Mouse (Mus musculus) embryonic facial prominence, embryonic 15.5 days (tissue): Measurements from ENCODE around the gene Fxyd4. TPM values are rescaled to one million over a fixed set of nuclear protein-coding genes. Genes with fewer than 3 reads are reported as not detected.

Experiments
- ATAC-seq: fragments of 200-750 bp; cut with Nextera tagmentation; 2 replicates; pipeline ENCODE4 v1.8.0; 2017; ENCODE audit warnings: low read depth, moderate TSS enrichment; ENCODE audit not compliant: insufficient number of reproducible peaks, low FRiP score, low TSS enrichment
- H3K27ac ChIP-seq: fragments of 300-500 bp; sonication (generic); replicated peaks from 2 replicates; pipeline ENCODE4 v1.5.1; 2015; ENCODE audit warnings: mild to moderate bottlenecking, inconsistent platforms
- H3K27me3 ChIP-seq: fragments of 300-500 bp; sonication (generic); 2 replicates; pipeline ENCODE4 v1.6.1; 2015; ENCODE audit warnings: inconsistent platforms
- H3K36me3 ChIP-seq: fragments of 300-500 bp; sonication (generic); 2 replicates; pipeline ENCODE4 v1.6.1; 2015; ENCODE audit warnings: mild to moderate bottlenecking, inconsistent platforms
- H3K4me1 ChIP-seq: fragments of 300-500 bp; sonication (generic); 2 replicates; pipeline ENCODE4 v1.6.1; 2015; ENCODE audit warnings: inconsistent platforms
- H3K4me2 ChIP-seq: fragments of 300-500 bp; sonication (generic); replicated peaks from 2 replicates; pipeline ENCODE4 v1.6.1; 2015; ENCODE audit warnings: mild to moderate bottlenecking, inconsistent platforms
- H3K4me3 ChIP-seq: fragments of 300-500 bp; sonication (generic); replicated peaks from 2 replicates; pipeline ENCODE4 v1.5.1; 2015; ENCODE audit warnings: mild to moderate bottlenecking, inconsistent platforms
- H3K9ac ChIP-seq: fragments of 300-500 bp; sonication (generic); 2 replicates; pipeline ENCODE4 v1.6.1; 2015; ENCODE audit warnings: inconsistent platforms
- H3K9me3 ChIP-seq: fragments of 300-500 bp; sonication (generic); replicated peaks from 2 replicates; pipeline ENCODE4 v1.6.1; 2016; ENCODE audit warnings: inconsistent platforms
- WGBS: fragments of 180-500 bp; shearing (Covaris S2); methylation state at CpG from one replicate; pipeline ENCODE4 v1.1.7; 2015; 5-methylcytosine and 5-hydroxymethylcytosine counted together
- polyA plus RNA-seq: library from polyadenylated mRNA; unstranded; fragments of >200 nt; fragmentation: Nextera tagmentation; extraction: Ambion mirVana; gene quantifications from 2 replicates; pipeline ENCODE4 v1.2.1, GENCODE M21; 2015

Gene Fxyd4
- polyA plus RNA-seq, 1 experiment from 2014 or later: 3.4 TPM

DNA sequence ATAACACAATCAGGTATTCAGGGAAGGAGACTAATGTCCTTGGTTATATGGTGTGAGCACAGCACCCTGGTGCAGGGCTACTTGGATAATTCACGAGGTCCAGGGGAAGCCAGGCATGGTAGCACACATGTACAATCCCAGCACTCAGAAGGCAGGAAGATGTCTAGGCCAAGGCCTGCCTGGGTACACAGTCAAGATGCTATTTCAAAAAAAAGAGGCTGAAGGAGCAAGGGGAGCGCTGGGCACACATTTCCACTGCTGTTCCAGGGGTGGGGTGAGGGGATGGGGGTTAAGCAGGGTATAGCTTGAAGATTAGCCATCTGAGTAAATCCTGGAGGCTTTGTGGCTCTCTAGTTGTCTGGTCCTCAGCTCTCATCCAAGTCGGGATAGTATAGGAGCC is 33.7 kb downstream of the Fxyd4 start:
- H3K36me3 ChIP-seq: no peaks in the 10 kb centered on the region
- no peak overlapping the region for H3K4me2 ChIP-seq
- H3K4me1 ChIP-seq: peaks cover 14% of the 10 kb centered on the region
- ATAC-seq: no peak
- H3K27me3 ChIP-seq: no peaks in the 10 kb centered on the region
- no peak overlapping the region for H3K9ac ChIP-seq
- H3K27ac ChIP-seq: no peak overlapping the region
- no peak overlapping the region for H3K4me3 ChIP-seq
- H3K9me3 ChIP-seq: no peaks in the 10 kb centered on the region
- 70% methylated on average over 3 of the region's 3 CpGs for WGBS

DNA sequence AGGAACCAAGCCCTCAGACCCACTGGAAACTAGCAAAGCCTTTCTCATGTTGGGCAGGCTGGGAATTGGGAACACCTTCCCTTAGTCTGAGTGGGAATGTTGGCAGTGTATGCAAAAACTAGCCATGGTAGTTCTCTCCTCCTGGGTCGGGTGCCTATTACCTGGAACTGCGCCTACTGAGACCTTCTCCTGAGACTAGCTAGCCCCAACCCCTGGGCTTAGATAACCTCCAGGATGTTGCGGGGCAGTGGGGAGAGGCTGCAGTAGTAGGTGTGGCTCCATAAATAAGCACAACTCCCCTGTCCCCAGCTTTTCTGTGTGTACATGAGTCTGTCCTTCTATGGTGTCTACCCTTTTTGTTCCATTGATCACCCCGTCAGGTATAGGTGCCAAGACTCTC is 34.9 kb downstream of the Fxyd4 start:
- Histone ChIP-seq H3K4me1 (peaks cover 8% of the 10 kb centered on the region; the same call in 1 of the 2 replicates), H3K4me2 (no peak overlapping the region), H3K27me3 (no peaks in the 10 kb centered on the region), H3K36me3 (no peaks in the 10 kb centered on the region), H3K9me3 (no peaks in the 10 kb centered on the region), H3K27ac (no peak overlapping the region), H3K9ac (no peak overlapping the region), H3K4me3 (no peak overlapping the region)
- no peak for ATAC-seq
- 70% methylated on average over 4 of the region's 4 CpGs for WGBS

DNA sequence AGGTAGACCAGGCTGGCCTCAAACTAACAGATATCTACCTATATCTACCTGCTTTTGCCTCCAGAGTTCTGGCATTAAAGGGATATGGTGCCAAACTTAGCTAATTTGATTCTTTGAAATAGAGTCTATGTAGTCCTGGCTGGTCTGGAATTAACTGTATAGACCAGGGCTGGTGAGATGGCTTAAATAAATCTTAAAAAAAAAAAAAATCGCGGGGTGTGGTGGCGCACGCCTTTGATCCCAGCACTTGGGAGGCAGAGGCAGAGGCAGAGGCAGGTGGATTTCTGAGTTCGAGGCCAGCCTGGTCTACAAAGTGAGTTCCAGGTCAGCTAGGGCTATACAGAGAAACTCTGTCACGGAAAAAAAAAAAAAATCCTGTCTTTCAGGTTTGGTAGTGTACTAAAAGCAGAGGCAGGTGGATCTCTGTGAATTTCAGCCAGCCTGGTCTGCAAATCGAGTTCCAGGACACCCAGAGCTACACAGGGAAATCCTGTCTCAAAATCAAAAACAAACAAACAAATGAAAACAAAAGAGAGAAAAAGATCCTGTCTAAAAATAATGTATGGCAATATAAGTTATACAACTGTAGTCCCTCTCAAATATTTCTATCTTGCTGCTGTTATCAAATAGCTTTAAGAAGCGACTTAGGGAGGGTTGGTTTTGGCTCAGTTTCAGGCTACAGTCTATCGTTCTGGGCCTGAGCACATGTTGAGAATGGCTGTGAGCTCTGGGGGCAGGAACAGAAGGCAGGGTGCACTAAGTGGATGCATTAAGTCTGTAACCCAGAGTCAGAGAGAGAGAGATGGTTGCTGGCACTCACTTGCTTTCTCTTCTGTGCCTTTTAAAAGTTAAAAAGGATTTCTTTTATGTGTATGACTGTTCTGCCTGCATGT is 35.7 kb downstream of the Fxyd4 start:
- no peaks in the 10 kb centered on the region for H3K9me3 ChIP-seq
- no peak for ATAC-seq
- H3K36me3 ChIP-seq: no peaks in the 10 kb centered on the region

DNA sequence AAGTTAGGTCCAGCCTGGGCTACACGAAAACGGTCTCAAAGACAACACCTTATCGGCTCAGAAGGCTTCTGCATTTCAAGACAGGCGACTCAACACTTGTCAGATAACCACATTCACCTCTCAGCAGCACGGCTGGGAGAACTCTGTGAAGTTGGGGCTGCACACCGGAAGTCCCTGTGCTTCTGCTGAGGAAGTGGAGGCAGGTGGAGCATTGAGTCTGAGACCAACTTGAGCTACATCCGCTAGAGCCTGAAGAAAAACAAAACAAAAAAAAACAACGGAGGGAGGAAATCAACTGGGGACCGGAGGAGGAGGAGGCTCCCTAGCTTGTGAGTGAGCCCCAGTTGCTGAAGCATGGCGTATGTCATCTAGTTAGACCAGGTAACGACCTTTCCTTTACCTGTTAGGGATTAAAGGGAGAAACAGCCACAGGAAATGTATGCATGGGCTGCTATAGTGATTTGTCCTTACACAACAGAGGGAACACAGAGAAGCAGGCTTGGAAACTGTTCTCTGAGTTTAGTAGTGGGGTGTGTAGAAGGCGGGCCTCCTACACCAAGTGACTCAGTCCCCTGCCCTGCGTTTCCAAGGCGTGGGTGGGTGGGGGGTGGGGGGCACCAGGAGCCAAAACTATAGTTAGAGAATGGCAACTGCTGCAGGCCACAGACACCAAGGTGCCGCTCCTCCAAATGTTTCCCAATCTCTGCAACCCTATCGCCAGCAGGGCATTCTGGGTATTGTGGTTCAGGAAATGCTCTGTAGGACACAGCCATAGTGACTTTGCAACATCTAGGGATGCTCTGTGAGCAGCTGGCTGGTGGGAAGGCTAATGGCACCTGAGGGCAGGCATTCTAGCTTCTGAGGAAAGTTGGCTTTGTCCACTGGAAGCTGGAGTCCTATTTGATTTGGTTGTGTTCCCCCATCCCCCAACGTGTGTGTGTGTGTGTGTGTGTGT is 37.1 kb downstream of the Fxyd4 start, which contains the start of gene Hnrnpf:
TSS of gene Hnrnpf (plus strand) at position 199 of the 955 bp plus-strand sequence.
- Histone ChIP-seq H3K36me3 (no peaks in the 10 kb centered on the region), H3K27me3 (no peaks in the 10 kb centered on the region), H3K4me2 (no peak within 1 kb of the TSS), H3K4me3 (no peak within 1 kb of the TSS), H3K9me3 (no peaks in the 10 kb centered on the region), H3K9ac (no peak within 1 kb of the TSS), H3K4me1 (peaks cover 5% of the 10 kb centered on the region; the same call in 1 of the 2 replicates), H3K27ac (no peak within 1 kb of the TSS)
- ATAC-seq: no peak
- 75% methylated on average over 17 of the region's 17 CpGs for WGBS

More for the DNA sequence above, 35.7 kb downstream of the Fxyd4 start:
- no peaks in the 10 kb centered on the region for H3K27me3 ChIP-seq
- H3K4me2 ChIP-seq: no peak overlapping the region
- 68% methylated on average over 9 of the region's 9 CpGs for WGBS
- H3K4me3 ChIP-seq: no peak overlapping the region
- H3K4me1 ChIP-seq: peaks cover 8% of the 10 kb centered on the region; the same call in 1 of the 2 replicates
- no peak overlapping the region for H3K27ac ChIP-seq
- no peak overlapping the region for H3K9ac ChIP-seq

DNA sequence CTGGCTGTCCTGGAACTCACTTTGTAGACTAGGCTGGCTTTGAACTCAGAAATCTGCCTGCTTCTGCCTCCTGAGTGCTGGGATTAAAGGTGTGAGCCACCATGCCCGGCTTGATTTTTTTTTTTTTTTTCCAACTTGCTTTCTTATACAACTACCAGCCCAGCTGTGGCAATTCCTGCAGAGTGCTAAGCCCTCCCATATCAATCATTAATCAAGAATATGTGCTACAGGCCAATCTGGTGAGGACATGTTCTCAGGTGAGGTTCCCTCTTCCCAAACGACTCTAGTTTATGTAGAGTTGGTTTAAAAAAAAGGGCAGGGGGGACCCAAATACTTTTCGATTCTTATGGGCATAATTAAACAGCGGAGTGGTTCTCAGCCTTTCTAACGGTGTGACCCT is 39.7 kb downstream of the Fxyd4 start:
- no peak overlapping the region for H3K9ac ChIP-seq
- H3K36me3 ChIP-seq: no peaks in the 10 kb centered on the region
- no peak overlapping the region for H3K4me2 ChIP-seq
- no peaks in the 10 kb centered on the region for H3K4me1 ChIP-seq
- no peak overlapping the region for H3K4me3 ChIP-seq
- no peak for ATAC-seq
- H3K27me3 ChIP-seq: no peaks in the 10 kb centered on the region
- H3K27ac ChIP-seq: no peak overlapping the region
- 68% methylated on average over 5 of the region's 5 CpGs for WGBS
- no peaks in the 10 kb centered on the region for H3K9me3 ChIP-seq

DNA sequence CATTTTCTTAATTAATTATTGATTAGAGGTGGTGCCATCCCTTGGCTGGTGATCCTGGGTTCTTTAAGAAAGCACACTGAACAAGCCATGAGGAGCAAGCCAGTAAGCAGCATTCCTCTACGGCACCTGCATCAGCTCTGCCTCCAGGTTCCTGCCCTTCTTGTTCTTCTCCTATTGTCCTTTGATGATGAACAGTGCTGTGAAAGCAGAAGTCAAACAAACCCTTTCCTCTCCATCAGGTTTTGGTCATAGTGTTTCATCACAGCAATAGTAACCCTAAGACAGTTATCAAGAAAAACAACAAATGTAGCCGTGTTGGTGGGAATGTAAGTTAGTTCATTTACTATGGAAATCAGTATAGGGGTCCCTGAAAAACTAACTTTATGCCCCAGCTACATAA is 44.1 kb downstream of the Fxyd4 start:
- no peak overlapping the region for H3K4me3 ChIP-seq
- H3K4me1 ChIP-seq: no peaks in the 10 kb centered on the region
- no peaks in the 10 kb centered on the region for H3K27me3 ChIP-seq
- no peak overlapping the region for H3K9ac ChIP-seq
- no peak for ATAC-seq
- no peak overlapping the region for H3K27ac ChIP-seq
- no peaks in the 10 kb centered on the region for H3K9me3 ChIP-seq
- 88% methylated on average over 2 of the region's 2 CpGs for WGBS
- H3K4me2 ChIP-seq: no peak overlapping the region
- no peaks in the 10 kb centered on the region for H3K36me3 ChIP-seq

DNA sequence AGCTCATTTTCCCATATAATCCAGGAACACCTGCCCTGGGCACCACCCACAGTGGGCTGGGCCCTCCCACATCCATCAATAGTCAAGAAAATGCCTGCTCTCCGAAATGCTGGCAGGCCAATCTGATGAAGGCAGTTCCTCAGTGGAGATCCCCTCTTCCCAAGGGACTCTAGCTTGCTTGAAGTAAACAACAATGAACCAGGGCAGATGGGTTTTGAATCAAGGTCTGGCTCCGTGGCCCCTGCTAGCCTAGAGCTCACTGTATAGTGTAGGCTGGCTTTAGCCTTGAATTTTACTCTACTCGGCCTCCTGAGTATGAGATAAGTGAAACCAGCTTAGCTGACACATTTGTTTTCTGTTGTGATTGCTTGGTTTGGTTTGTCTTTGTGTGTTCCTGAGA is 45.1 kb downstream of the Fxyd4 start:
- 57% methylated on average over 3 of the region's 3 CpGs for WGBS
- H3K9ac ChIP-seq: no peak overlapping the region
- no peak overlapping the region for H3K4me3 ChIP-seq
- H3K36me3 ChIP-seq: no peaks in the 10 kb centered on the region
- no peaks in the 10 kb centered on the region for H3K27me3 ChIP-seq
- no peak overlapping the region for H3K27ac ChIP-seq
- no peaks in the 10 kb centered on the region for H3K4me1 ChIP-seq
- H3K9me3 ChIP-seq: no peaks in the 10 kb centered on the region
- H3K4me2 ChIP-seq: no peak overlapping the region
- peak; percentile 34; the same call in 1 of the 2 replicates for ATAC-seq

DNA sequence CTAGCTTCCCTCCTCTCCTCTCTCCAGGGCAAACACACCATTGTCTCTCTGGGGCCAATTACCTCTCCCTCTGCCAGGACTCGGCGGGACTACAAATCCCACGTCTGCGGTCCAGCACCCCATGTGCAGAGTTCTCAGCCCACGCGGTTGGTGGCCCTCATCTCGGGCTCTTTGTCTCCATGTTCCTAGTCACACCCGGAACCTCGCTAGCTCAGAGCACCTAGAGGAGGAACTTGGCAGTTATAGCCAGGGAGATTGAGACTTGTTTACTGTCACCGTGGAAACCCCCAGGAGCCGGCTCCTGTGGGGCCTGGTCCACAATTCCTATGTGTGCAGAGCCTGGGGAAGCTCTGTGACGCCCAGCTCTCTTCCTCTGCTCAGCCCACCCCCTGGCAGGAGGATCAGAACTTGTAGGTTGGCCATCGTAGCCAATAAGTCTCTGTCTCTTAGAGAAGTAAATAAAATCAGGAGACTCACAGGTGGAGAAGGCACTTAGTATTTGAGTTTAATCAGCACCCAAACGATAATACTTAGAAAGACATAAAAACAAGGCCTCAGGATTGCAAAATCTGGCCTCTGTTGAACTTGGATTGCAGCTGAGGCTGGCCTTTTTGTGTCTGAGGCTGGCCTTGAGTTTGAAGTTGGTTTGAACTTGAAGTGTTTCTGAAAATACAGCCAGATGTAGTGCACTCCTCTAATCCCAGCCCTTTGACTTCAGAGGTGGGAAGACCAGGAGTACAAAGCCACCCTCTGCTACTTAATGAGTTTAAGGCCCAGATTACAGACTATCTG is 45.9 kb downstream of the Fxyd4 start:
- WGBS: 66% methylated on average over 14 of the region's 14 CpGs
- H3K27ac ChIP-seq: no peak overlapping the region
- no peak overlapping the region for H3K9ac ChIP-seq
- H3K4me2 ChIP-seq: no peak overlapping the region
- ATAC-seq: peak; percentile 45
- no peaks in the 10 kb centered on the region for H3K4me1 ChIP-seq
- H3K4me3 ChIP-seq: no peak overlapping the region
- no peaks in the 10 kb centered on the region for H3K36me3 ChIP-seq
- no peaks in the 10 kb centered on the region for H3K27me3 ChIP-seq
- H3K9me3 ChIP-seq: no peaks in the 10 kb centered on the region

DNA sequence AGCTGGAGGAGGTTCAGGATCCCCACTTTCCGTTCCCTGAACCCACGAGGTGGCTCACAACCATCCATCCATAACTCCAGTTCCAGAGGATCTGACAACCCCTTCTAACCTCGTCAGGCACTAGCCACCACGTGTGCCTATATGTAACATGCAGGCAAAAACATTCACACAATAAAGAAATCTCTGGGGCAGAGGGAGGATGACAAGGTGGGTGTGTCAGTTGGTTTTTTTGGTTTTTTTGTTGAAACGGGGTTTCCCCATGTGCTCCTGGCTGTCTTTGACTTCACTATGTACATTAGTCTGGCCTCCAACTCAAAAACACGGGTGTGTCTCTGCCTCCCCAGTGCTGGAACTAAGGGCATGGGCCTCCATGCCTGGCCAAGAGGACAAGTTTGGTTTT is 47.2 kb downstream of the Fxyd4 start:
- WGBS: 81% methylated on average over 6 of the region's 6 CpGs
- Histone ChIP-seq H3K4me2 (no peak overlapping the region), H3K9me3 (no peaks in the 10 kb centered on the region), H3K9ac (no peak overlapping the region), H3K27ac (no peak overlapping the region), H3K4me3 (no peak overlapping the region), H3K36me3 (no peaks in the 10 kb centered on the region), H3K27me3 (no peaks in the 10 kb centered on the region), H3K4me1 (no peaks in the 10 kb centered on the region)
- ATAC-seq: no peak

DNA sequence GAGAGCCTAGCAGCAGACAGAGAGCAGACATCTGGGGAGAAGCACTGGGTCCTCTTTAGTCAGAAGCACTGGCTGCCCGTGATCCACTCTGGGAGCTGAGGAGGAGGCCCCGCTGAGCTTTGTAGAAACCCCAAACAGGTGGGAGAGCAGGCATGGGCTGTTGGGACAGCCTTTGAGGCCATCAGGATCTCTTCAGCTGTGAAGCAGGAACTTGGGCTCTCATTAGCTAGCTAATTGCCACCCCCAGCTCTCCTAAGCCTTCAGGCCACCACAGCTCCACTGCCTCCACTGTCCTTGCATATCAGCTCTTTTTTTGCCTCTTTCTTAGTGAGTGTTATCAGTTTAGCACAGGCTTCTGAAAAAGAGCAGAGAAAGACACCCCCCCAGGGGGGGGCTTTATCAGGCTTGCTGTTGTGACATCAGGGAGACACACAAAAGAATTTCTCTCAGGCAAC is 48.8 kb downstream of the Fxyd4 start:
- no peak overlapping the region for H3K4me3 ChIP-seq
- no peaks in the 10 kb centered on the region for H3K4me1 ChIP-seq
- no peaks in the 10 kb centered on the region for H3K36me3 ChIP-seq
- no peaks in the 10 kb centered on the region for H3K9me3 ChIP-seq
- H3K27me3 ChIP-seq: no peaks in the 10 kb centered on the region
- WGBS: 49% methylated on average over 2 of the region's 2 CpGs
- ATAC-seq: no peak
- no peak overlapping the region for H3K9ac ChIP-seq
- H3K27ac ChIP-seq: no peak overlapping the region
- H3K4me2 ChIP-seq: no peak overlapping the region
